Mouse (Mus musculus): ENCODE measurements around the gene Adcy3. TPM values are rescaled to one million over a fixed set of nuclear protein-coding genes. Genes with fewer than 3 reads are reported as not detected.

Gene Adcy3
- total and polyA plus RNA-seq, 3 experiments: 0.13 to 0.34 (median 0.13) TPM

- Histone ChIP-seq H3K27me3 (replicated peaks) (no peaks in the 10 kb centered on the region), H3K4me1 (ENCODE audit: control insufficient read depth in 1 of 2, insufficient read depth in 2 of 2) (peaks cover 2 to 11% of the 10 kb centered on the region in 2 experiments; a peak in 3 of 4 replicates), H3K9ac (ENCODE audit: insufficient read depth, low read depth) (no peak overlapping the region), H3K9me3 (replicated peaks; ENCODE audit: low read length) (no peaks in the 10 kb centered on the region), H3K4me3 (replicated peaks in 1 of 3; ENCODE audit: low read depth in 2 of 3, low read length in 2 of 3, poor library complexity in 1 of 3) (no peak overlapping the region), H3K27ac (ENCODE audit: insufficient read depth, low read depth) (no peak overlapping the region), H3K4me2 (ENCODE audit: insufficient read depth, low read depth, poor library complexity, severe bottlenecking) (no peak overlapping the region), H3K79me2 (replicated peaks; ENCODE audit: control insufficient read depth, extremely low read depth, insufficient read depth, poor library complexity, severe bottlenecking) (no peaks in the 10 kb centered on the region), H3K36me3 (replicated peaks in 1 of 2; ENCODE audit: control insufficient read depth in 1 of 2, insufficient read depth in 1 of 2, low read length in 1 of 2) (no peaks in the 10 kb centered on the region)
- dilution Hi-C loops (cut with MboI; ENCODE audit: extremely low pct_ligation_motif_present, extremely low pct_unique_long_range_greater_than_20kb, low sequenced_read_pairs) (no loop called here), in situ Hi-C loops (cut with MboI; ENCODE audit: low pct_ligation_motif_present, low pct_unique_long_range_greater_than_20kb, low sequenced_read_pairs) (no loop called here)
- TF ChIP-seq UBTF (IDR thresholded peaks at IDR 0.05; ENCODE audit: low read depth, low read length) (no peak), CTCF (conservative IDR thresholded peaks at IDR 0.05 in 1 of 2, IDR thresholded peaks at IDR 0.05 in 1 of 2; ENCODE audit: low read depth in 2 of 2, low read length in 2 of 2) (no peak), PAX5 (IDR thresholded peaks at IDR 0.05; ENCODE audit: low read length) (no peak)
- DNase-seq (ENCODE audit: extremely low read depth): no peak
These were observed 60.3 kb downstream of the Adcy3 start for GRCm38 (mm10) chr12:4193025-4193740.

DNA sequence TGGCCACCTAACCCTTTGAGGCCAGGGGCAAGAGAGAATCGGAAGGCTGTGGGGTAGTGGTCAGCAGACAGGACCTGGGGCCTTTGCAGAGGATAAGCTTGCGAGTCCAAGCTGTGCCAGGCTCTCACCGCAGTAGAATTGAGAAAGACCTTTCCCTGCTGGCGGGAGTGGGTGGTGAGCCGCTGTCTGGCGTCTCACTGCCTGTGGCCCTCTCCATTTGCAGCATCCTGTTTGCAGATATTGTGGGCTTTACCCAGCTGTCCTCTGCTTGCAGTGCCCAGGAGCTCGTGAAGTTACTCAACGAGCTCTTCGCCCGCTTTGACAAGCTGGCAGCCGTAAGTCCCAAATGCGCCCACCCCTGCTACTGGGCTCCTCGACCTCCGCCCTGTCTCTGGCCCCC is 61.7 kb downstream of the Adcy3 start:
- no peak overlapping the region for H3K4me3 ChIP-seq (replicated peaks in 1 of 3; ENCODE audit: low read depth in 2 of 3, low read length in 2 of 3, poor library complexity in 1 of 3)

DNA sequence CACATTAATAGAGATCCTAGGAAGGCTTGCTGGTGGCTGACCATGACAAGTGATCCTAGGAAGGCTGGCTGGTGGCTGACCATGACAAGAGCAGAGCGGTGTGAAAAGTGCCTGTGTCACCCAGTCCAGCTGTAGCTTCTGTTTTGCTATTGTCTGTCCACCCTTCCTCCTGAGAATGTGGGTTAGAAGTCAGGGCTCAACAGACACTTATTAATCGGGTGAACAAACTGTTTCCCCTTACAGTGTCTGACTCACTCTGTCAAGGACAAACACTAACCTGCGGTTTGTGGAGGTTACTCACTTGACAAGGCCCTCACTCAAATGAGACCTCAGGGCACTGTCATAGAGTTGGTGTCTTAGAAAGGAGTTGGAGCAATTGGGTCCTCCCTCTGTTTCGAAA is 65.8 kb downstream of the Adcy3 start:
- no peak overlapping the region for H3K4me3 ChIP-seq (replicated peaks in 1 of 3; ENCODE audit: low read depth in 2 of 3, low read length in 2 of 3, poor library complexity in 1 of 3)
- H3K36me3 ChIP-seq (replicated peaks in 1 of 2; ENCODE audit: control insufficient read depth in 1 of 2, insufficient read depth in 1 of 2, low read length in 1 of 2): no peaks in the 10 kb centered on the region
- no peak for TF ChIP-seq HCFC1 (IDR thresholded peaks at IDR 0.05; ENCODE audit: low read depth, low read length)
- TF ChIP-seq POLR2AphosphoS2 (IDR thresholded peaks at IDR 0.05; ENCODE audit: low read depth, low read length): no peak
- no peak for TF ChIP-seq ZKSCAN1 (IDR thresholded peaks at IDR 0.05; ENCODE audit: borderline replicate concordance, low read depth, low read length)
- no peak for TF ChIP-seq MAFK (IDR thresholded peaks at IDR 0.05; ENCODE audit: insufficient replicate concordance, low read length)
- TF ChIP-seq MYC (IDR thresholded peaks at IDR 0.05; ENCODE audit: low read depth, low read length): no peak
- no peak for TF ChIP-seq EP300 (IDR thresholded peaks at IDR 0.05; ENCODE audit: low read length)
- TF ChIP-seq JUN (IDR thresholded peaks at IDR 0.05; ENCODE audit: insufficient read depth, low read depth, low read length): no peak
- TF ChIP-seq ZMIZ1 (IDR thresholded peaks at IDR 0.05; ENCODE audit: low read depth, low read length): no peak
- TF ChIP-seq MXI1 (IDR thresholded peaks at IDR 0.05; ENCODE audit: low read depth, low read length): no peak
- TF ChIP-seq GABPA (IDR thresholded peaks at IDR 0.05; ENCODE audit: insufficient replicate concordance, low read depth, low read length): no peak
- TF ChIP-seq POLR2A (IDR thresholded peaks at IDR 0.05; ENCODE audit: low read depth, low read length): no peak
- no peak for TF ChIP-seq CTCF (conservative IDR thresholded peaks at IDR 0.05 in 1 of 2, IDR thresholded peaks at IDR 0.05 in 1 of 2; ENCODE audit: low read depth in 2 of 2, low read length in 2 of 2)
- no peak for TF ChIP-seq JUND (conservative IDR thresholded peaks at IDR 0.05; ENCODE audit: low read depth, low read length)
- no peak for TF ChIP-seq BHLHE40 (IDR thresholded peaks at IDR 0.05; ENCODE audit: low read depth, low read length)
- no peak for TF ChIP-seq MAX (IDR thresholded peaks at IDR 0.05; ENCODE audit: low read length)
- TF ChIP-seq KAT2A (IDR thresholded peaks at IDR 0.05; ENCODE audit: insufficient replicate concordance, low read length): no peak
- no peaks in the 10 kb centered on the region for H3K9me3 ChIP-seq (replicated peaks; ENCODE audit: low read length)
- dilution Hi-C loops (cut with MboI; ENCODE audit: extremely low pct_ligation_motif_present, extremely low pct_unique_long_range_greater_than_20kb, low sequenced_read_pairs): no loop called here
- no peak overlapping the region for H3K9ac ChIP-seq (ENCODE audit: insufficient read depth, low read depth)
- in situ Hi-C loops (cut with MboI; ENCODE audit: low pct_ligation_motif_present, low pct_unique_long_range_greater_than_20kb, low sequenced_read_pairs): no loop called here
- no peak overlapping the region for H3K4me2 ChIP-seq (ENCODE audit: insufficient read depth, low read depth, poor library complexity, severe bottlenecking)
- no peaks in the 10 kb centered on the region for H3K27me3 ChIP-seq (replicated peaks)
- no peaks in the 10 kb centered on the region for H3K79me2 ChIP-seq (replicated peaks; ENCODE audit: control insufficient read depth, extremely low read depth, insufficient read depth, poor library complexity, severe bottlenecking)
- H3K4me1 ChIP-seq (ENCODE audit: control insufficient read depth in 1 of 2, insufficient read depth in 2 of 2): no peaks in the 10 kb centered on the region; a peak in 2 of 4 replicates
- H3K27ac ChIP-seq (ENCODE audit: insufficient read depth, low read depth): no peak overlapping the region
- peak; percentile 9 for DNase-seq (ENCODE audit: extremely low read depth)

More for the DNA sequence above, 61.7 kb downstream of the Adcy3 start:
- no peaks in the 10 kb centered on the region for H3K36me3 ChIP-seq (replicated peaks in 1 of 2; ENCODE audit: control insufficient read depth in 1 of 2, insufficient read depth in 1 of 2, low read length in 1 of 2)
- dilution Hi-C loops (cut with MboI; ENCODE audit: extremely low pct_ligation_motif_present, extremely low pct_unique_long_range_greater_than_20kb, low sequenced_read_pairs): no loop called here
- H3K4me1 ChIP-seq (ENCODE audit: control insufficient read depth in 1 of 2, insufficient read depth in 2 of 2): peaks cover 0 to 2% of the 10 kb centered on the region in 2 experiments; a peak in 2 of 4 replicates
- H3K27ac ChIP-seq (ENCODE audit: insufficient read depth, low read depth): no peak overlapping the region
- no peak for DNase-seq (ENCODE audit: extremely low read depth)
- no peak overlapping the region for H3K4me2 ChIP-seq (ENCODE audit: insufficient read depth, low read depth, poor library complexity, severe bottlenecking)
- no peak overlapping the region for H3K9ac ChIP-seq (ENCODE audit: insufficient read depth, low read depth)
- H3K27me3 ChIP-seq (replicated peaks): no peaks in the 10 kb centered on the region
- in situ Hi-C loops (cut with MboI; ENCODE audit: low pct_ligation_motif_present, low pct_unique_long_range_greater_than_20kb, low sequenced_read_pairs): no loop called here
- no peaks in the 10 kb centered on the region for H3K79me2 ChIP-seq (replicated peaks; ENCODE audit: control insufficient read depth, extremely low read depth, insufficient read depth, poor library complexity, severe bottlenecking)
- no peak for TF ChIP-seq UBTF (IDR thresholded peaks at IDR 0.05; ENCODE audit: low read depth, low read length)
- TF ChIP-seq PAX5 (IDR thresholded peaks at IDR 0.05; ENCODE audit: low read length): no peak
- TF ChIP-seq USF2 (conservative IDR thresholded peaks at IDR 0.05; ENCODE audit: low read depth, low read length): no peak
- TF ChIP-seq ELF1 (IDR thresholded peaks at IDR 0.05; ENCODE audit: low read depth, low read length): no peak
- H3K9me3 ChIP-seq (replicated peaks; ENCODE audit: low read length): no peaks in the 10 kb centered on the region

All from CH12.LX (cell line).